Mouse (Mus musculus) heart, adult 8-10 months (tissue): ENCODE measurements around the gene Adora2b. TPM values are rescaled to one million over a fixed set of nuclear protein-coding genes. Genes with fewer than 3 reads are reported as not detected.

Experiments
- total RNA-seq, 4 experiments: library from RNA; stranded (reverse); gene quantifications; 2 replicates each; pipeline ENCODE4 v1.2.4; 2022

Gene Adora2b
- total RNA-seq, 4 experiments from 2014 or later: 0.33 to 1.00 (median 0.68) TPM

Other genes starting within 250 kb of the Adora2b start
- 10 to 100 TPM; 17.0 to 19.5 (median 18.2) TPM for gene Zswim7, start 32.4 kb downstream of the Adora2b start, total RNA-seq
- gene Ttc19, start 32.5 kb downstream of the Adora2b start, total RNA-seq: 10 to 100 TPM; 40.0 to 43.4 (median 42.4) TPM
- gene Pigl, start 209.5 kb downstream of the Adora2b start, total RNA-seq: 1 to 10 TPM; 3.1 to 3.8 (median 3.3) TPM
- gene Ncor1, start 209.6 kb downstream of the Adora2b start, total RNA-seq: 100 to 1,000 TPM; 125 to 148 (median 138) TPM